Mouse (Mus musculus) embryo, embryonic 9.5 days (tissue): ENCODE measurements around the gene Chd2.

Experiments
- DNase-seq: peaks from one replicate; pipeline ENCODE4 v3.0.0-alpha.2; 2017; ENCODE audit errors: extremely low spot score

The Chd2 gene

DNA sequence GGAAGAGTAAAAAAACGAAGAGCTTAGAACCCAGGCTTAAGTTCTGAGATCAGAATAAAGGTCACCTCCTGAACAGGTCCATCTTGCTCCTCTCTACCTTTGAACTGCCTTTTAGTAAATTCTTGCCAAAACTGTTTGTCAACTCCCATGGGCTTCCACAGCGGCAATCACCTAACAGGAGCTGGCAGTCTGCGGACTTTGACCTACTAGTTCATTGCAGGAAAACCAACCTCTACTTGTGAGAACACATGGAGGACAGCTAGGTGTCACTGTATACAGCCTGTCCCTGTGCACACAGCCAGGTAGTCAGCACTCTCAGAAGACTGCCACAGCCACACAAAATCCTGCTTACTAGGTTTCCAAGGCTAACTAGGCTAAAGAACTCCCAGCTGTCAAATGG is 99.8 kb downstream of the Chd2 start:
- no peak for DNase-seq

DNA sequence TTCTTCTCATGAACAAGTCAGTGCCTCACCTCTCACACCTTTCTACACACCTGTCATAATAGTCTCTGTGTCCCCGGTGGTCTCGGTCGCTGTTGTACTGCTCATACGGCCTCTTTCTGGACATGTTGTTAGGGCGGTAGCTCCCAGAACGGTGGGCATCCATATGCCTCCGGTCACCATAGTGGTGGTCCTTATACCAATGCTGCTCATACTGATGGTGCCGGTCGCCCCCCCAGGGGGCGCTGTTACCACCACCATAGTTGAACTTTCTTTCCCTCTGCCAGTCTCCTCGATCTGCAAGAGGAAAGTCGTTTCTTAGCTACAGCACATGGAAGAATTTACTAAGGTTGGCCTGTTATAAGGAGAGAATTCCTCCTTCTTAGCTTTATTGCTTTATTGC is 105.9 kb downstream of the Chd2 start:
- no peak for DNase-seq

DNA sequence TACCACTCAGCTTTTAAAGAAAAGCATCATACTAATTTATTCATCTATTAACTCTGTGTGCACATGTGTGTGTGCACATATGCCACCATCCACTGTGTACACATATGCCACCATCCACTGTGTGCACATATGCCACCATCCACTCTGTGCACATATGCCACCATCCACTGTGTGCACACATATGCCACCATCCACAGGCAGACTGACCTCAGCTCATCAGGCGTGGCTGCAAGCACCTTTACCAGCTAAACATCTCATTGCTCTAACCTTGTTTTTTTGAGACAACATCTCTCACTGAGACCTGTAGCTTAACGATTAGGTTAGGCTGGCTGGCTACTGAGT is 107.3 kb downstream of the Chd2 start:
- DNase-seq = no peak

DNA sequence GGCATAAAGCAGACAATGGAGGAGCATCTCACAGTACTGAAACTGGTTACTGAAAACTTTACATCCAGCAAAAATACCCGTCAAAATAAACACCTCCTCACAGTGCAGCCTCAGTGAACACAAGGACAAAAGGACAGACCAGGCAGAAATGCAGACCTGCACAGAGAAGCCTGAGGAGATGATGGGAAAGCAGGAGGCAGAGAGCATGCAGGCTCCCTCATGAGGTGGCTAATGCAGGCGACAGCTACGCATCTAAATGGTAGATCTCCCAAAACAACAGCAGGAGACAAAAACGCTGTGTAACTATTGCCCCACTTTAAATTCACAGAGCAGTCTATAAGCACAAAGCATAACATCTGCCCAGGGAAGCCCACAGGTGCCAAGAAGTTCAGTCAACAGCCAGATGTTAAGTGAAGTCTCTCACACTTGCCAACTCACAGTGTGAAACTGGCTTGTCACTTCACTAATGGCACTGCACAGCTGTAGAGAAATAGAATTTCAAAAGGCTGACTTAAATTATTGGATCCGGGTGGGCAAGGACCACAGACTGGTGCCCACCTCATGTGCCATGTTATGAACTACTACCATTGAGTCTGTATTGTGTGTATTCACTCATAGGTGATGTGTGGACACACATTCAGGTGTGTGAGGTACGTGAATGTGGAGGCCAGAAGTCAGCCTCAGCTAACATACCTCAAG is 107.8 kb downstream of the Chd2 start:
- DNase-seq = no peak

DNA sequence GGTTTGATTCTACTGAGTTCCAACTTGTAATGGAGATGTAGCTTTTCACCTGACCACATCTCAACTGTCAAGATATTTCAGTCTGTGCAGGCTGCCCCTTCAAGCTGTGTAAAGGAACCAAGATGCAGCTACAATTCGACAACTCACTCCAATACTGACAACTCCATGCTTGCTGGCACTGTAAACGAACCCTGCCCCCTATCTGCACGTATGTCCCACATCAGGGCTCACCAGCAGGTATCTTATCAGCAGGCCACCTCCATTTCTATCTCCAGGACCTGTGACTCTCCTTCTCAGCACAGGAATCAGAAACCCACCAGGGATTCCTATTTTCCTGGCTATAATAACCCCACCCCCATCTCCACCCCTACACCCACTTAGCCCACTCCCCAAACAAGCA is 113.1 kb downstream of the Chd2 start:
- no peak for DNase-seq

DNA sequence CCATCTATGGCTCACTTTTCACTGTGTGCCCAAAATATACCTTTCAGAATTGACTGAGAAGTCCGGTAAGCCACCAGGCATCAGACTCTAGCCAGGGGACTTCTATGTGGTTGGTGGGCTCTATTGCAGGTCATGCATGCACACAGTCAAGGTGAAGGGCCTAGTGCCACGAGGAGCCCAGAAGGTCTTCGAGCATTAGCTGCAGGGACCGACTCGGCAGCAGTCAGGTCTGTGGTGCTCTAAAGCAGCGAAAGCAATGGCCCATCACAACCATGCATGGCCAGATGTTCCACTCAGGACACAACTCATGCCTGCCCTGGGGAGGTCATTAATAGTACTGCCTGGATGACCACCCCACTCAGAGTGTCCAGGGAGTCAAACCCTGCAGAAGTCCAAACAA is 113.8 kb downstream of the Chd2 start:
- DNase-seq = no peak

DNA sequence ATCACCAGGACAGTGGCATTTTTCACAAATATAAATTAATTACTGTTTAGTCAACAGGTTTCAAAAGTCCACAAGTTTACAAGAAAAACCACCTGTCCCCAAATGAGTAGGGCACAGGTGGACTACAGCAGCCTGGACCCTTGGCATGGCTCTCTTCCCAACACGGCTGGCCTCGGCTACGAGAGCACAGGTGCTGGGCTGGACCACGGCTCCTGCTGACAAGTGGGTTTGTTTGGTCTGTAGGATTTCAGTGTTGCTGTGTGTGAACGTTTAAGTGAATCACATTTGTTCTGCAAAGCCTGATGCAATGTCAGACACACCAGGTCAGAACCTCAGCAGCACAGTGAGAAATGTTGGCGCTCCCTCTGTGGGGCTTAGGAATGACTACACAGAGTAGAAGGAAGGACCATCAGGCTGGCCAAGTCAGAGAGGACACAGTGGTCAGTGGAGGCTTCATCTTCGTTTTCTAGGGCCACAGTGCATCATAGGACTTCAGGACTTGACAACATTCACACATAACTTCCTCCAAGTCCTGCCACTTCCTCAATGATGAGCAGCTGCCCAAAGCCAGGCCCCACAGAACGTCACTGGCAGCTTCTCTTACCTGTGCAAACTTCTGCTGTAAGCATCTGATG is 114.8 kb downstream of the Chd2 start:
- no peak for DNase-seq

DNA sequence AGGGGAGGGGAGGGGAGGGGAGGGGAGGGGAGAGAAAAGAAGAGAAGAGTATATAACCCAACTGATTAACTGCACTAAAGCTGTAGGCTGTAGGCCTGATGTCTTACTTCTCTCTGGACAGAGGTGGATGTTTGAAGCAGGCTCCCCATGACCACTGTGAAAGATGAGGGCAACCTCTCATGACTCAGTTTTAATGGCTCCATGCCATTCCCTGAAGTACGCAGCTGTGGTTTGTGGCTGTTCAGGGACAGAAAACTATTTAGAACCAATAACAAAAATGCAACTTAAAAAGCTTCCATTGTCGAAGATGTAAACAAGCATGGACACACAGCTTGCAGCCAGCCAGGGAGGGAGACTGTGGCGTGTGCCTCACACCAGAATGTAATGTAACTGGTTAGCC is 115.4 kb downstream of the Chd2 start:
- DNase-seq = no peak

DNA sequence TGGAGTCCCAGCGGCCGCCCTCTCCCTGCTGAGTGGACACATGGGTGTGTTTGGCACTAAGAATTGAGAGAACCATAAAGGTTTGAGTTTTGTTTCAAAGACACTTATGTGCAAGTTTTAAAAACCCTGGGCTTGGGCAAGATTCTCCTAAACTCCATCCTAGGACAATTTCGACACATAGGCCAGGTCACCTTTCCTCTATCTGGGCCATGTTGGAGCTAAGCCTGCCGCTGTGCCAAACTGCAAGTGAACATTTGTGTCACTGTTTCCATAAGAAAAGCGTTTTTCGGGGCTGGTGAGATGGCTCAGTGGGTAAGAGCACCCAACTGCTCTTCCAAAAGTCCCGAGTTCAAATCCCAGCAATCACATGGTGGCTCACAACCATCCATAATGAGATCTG is 116.2 kb downstream of the Chd2 start:
- DNase-seq = no peak

DNA sequence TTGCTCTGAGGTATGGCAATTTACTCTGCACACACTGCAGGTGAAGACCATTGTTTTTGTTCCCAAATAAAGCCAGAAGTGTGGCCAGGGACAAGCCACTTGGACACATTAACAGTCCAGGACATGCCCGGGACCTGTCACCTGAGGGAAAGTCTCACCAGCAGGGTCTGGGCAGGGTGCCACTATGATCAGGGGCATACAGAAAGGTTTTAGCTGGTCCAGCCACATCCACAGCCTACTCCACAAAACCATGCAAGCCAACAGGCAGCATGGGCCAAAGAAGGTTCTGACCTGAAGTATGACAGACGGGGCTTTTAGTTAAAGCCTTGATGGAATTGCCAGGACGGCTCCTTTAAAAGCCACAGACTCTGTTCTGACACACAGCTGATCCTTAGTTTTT is 116.9 kb downstream of the Chd2 start:
- DNase-seq = no peak

DNA sequence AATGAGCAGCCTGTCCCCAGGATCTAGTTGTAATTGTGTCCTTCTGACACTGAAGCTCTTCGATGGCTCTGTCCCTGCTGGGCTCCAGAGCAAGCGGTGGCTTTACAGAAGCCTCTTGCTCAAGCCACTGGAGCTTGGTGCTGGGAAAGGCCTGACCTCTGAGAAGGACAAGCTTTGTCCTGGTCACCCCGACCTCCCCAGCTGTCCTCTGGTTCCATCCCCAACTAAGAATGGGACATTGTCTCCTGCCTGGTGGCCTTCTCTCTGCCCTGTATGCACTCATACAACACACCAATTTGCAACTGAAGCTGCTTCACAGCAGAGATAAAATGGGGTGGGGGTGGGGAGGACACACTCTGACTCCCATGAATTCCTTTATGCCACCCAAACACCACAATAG is 117.4 kb downstream of the Chd2 start:
- no peak for DNase-seq

DNA sequence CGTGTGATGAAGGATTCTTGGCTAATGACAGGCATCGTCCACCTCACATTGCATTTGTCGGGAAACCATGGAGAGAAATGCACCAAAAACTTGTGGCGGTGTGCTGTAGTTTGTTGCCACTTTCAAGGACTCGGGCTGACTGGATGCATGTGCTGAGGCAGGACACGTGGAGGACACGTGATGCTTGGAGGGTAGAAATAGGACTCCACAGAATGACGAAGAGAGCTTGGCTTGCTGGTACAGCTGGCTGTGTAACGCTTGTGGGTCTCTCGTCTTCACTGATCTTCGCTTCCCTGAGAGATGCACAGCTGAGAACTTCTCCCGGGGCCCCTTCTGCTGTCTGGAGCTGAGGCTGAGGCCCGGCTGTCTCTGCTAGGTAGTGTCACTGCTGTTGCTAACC is 118.4 kb downstream of the Chd2 start:
- no peak for DNase-seq

DNA sequence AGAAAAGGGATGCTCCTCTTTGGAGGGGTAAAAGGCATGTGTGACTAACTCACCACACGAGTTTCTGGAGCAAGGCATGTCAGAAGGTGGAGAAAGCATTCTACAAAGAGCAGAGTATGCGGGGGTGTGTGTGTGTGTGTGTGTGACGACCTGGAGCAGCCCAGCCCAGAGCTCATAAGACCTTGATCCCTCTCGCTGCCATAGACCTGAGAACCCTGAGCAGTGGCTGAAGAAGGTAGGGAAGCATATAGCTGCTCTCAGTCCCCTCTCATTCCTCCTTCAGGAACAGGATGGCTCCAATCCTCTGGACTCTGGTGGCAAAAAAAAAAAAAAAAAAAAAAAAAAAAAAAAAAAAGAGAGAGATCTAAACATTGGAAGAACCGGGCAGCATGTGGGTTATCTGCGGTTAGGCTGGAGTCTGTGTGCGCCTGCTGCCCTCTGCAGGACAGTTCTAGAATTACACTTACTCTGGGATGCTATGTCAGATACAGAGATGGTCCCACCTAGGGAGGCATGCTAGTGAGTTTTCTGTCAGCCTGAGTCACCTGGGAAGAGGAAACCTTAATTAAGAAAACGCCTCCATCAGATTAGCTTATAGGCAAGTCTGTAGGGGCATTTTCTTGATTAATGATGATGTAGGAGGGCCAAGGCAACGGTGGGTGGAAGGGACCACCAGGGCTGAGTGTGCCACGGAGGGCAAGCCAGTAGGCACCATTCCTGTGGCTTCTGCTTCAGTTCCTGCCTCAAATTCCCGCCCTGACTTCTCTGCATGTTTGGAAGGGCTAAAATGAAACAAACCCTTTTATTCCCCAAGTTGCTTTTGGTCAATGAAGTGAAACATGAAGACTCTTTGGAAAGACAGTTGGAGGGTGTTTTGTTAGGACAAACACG is 119.2 kb downstream of the Chd2 start:
- DNase-seq = peak; percentile 77

DNA sequence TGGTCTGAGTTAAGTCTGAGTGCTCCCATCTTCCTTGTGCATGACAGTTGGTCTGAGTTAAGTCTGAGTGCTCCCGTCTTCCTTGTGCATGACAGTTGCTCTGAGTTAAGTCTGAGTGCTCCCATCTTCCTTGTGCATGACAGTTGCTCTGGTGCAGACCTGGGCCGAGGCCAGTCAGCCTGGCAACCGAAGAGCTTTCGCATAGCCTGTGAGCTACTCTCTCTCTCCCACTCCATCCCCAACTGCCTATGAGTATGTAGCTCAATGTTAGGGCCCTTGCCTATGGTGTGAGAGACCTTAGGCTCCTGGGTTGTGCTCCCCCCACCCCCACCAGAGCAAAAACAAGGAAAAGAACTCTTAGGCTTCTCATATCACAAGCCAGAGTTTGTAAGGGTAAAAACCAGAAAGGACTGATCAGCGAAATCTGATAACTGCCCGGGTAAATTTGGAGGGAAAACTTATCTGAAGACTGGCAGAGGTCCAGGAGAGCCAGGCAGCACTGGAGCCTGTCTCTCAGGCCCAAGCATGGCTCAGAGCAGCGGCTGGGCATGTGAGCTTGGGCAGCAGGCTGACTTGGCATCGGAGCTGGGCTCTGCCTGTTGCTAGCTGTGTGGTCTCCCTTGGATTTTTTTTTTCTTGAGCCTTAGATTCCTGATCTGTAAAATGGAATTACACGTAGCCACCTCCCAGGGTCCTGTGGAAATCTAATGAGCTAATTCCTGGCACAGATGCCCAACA is 120.2 kb downstream of the Chd2 start:
- DNase-seq = no peak

DNA sequence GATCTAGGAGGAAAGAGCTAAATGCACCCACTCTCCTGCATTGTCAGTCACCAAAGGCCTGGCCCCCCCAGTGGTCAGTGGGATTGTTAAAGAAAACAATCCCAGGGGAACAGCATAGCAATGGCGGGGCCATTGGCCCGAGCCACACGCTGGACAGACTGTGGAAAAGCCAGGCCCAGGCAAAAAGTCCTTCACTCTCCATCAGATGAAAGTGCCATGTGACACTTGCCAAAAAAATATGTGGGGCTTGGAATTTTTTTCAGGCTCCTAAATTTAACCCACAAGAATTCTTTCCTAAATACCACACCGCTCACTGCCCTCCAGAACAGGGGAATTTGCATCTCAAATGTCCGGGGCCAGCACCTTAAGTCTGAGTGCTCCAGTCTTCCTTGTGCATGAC is 120.8 kb downstream of the Chd2 start:
- DNase-seq = no peak

DNA sequence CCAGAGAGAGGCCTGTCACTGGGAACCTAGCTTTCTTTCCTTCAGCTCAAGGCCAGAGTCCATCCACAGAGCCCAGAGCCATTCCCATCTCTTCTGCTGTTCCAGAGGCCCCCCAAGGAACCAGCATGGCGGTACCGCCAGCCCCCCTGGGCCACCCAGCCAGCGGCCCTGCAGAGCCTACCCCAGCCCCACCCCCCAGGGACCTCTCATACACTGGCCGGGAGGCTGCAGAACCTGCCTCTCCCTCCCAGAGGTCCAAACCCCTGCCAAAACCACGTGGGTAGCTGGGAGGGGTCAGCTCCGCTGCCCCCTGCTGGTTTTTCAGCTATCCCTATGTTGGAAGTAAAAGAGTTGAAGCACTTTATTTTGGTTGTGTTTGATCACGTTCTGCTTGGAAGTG is 122.3 kb downstream of the Chd2 start:
- no peak for DNase-seq

DNA sequence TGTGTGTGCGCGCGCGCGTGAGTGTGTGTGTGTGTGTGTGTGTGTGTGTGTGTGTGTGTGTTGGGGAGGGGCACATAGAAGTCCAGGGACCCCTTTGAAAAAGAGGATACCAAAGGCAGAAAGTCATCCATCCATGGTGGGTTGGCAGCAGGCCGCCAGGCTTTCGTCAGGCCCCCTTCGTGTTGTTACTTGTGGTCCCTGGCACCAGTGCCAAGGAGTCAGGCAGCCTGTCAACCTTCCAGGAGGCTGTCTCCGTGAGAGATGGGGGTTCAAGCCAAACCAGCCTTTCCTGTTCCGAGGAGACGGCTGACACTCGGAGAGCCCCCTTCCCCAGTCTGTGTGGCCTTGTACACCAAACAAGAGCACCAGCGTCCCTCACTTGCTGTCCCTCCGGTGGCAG is 127.4 kb downstream of the Chd2 start:
- DNase-seq = no peak

DNA sequence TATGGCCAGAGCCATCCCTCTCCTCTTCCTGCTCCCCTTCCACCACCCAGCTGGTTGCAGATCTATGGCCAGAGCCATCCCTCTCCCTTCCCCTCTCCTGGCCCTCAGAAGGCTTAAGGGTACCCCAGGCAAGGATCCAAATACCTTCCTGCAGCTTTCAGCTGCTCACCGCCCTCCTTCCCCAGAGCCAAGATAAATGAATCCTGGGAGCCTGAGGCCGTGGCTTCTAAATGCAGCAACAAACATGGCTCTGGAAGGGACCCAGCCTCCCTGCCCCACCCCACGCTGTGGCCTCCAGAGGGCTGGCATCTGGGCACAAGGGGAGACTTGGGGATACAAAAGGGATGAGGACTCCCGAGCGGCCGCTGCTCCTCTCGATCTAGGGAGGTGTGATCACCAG is 129.2 kb downstream of the Chd2 start:
- DNase-seq = no peak

DNA sequence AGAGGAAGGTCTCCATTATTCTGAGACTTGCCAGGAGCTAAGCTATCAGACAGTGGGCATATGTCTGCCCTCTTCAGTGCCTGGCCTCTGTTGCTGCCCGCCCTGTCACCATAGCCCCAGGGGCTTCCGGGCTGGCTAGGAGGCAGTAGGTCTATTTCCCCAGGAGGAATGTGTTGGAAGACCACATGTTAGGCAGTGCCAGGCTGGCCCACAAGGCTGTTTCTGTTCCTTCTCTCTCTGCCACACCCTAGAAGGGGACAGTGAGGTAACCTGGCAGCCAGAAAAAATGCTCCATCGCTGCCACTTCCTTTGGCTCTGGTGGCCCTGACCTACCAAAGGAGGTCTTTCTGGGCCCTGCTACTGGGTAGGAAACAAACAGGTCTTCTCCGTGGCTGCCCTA is 129.6 kb downstream of the Chd2 start:
- DNase-seq = no peak

DNA sequence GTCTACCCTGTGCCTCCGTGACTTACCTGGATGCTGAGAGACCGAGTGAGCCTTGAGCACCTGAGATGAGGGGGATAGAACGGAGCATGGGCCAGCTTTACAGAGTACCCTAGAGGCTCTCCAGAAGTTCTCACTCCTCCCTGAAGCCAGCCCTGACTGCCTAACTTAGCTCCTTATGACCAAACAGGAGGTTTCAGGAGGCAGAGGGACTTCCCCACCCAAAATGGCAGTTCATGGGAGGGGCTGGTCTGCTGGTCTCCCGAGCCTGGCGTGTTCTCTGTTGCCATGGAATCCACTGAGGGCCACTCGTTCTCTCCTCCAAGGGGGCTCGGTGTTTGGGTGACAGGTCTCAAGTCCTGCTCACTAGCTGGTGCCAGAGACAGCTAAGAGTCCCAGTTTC is 130.1 kb downstream of the Chd2 start:
- DNase-seq = no peak

DNA sequence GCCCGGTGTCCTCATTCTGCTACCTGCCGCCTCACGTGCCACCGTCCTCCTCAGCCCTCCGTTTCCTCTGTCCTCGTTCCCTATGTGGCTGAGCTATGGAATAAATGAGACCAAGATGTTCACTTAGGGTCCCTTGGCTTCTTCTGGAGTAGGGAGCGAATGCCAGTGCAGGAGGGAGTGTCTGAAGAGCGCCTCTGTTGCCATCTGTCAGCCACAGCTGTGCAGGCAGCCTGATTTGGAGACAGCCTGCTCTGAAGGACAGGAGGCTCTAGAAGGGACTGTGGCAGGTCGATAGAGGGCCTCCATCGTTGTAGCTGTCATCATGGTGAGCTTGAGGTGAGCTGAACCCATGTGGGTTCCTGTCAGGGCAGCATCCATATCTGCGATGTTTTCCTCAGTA is 136.1 kb downstream of the Chd2 start:
- DNase-seq = no peak

DNA sequence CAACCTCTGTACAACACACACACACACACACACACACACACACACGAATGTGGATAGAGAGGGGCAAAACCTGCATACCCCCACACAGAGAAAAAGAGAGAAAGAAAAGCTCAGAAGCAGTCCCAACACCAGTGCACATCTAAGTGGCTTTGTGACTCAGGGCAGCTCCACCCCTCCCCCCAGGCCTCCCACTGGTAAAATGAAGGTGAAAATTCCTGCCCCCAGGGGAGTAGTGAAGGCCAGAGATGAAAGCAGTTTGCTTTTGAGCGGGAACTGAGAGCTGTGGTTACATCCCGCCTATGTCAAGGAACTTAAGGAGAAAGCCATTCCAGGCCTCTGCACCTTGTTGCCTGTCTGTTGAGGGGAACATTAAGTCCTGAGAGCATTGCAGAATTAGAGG is 138.1 kb downstream of the Chd2 start:
- no peak for DNase-seq
